Mouse (Mus musculus): Measurements from ENCODE around the gene Zdhhc18. TPM values are rescaled to one million over a fixed set of nuclear protein-coding genes. Genes with fewer than 3 reads are reported as not detected.

The Zdhhc18 gene
- total RNA-seq (2021), result 10 to 100 TPM; 17.2 to 17.3 TPM

- intact Hi-C loops (cut with DNase I), result loop anchor here (1.0 to 5.0 kb wide), 3 partner anchors 19 to 58 kb away; no protein-coding TSS in a partner anchor
- peak; percentile 86 to 90 for DNase-seq
Observed at GRCm38 (mm10) chr4:133649989-133650699, at the start of gene Zdhhc18. Zdhhc18 (minus strand) TSS chr4:133650154.

- intact Hi-C loops (cut with DNase I), result no loop called here
- DNase-seq, result no peak
Observed at GRCm38 (mm10) chr4:133695363-133695762, 45.4 kb upstream of the Zdhhc18 start.

- intact Hi-C loops (cut with DNase I), result loop anchor here (5.0 kb wide), 1 partner anchor 37 kb away; no protein-coding TSS in a partner anchor
- no peak for DNase-seq
Observed at GRCm38 (mm10) chr4:133690252-133690651, 40.3 kb upstream of the Zdhhc18 start.

GRCm38 (mm10) chr4:133688417-133689067, 38.6 kb upstream of the Zdhhc18 start:
- intact Hi-C loops (cut with DNase I), result no loop called here
- peak in 1 of 2 experiments; percentile 49 for DNase-seq

GRCm38 (mm10) chr4:133687126-133687525, 37.2 kb upstream of the Zdhhc18 start:
- no peak for DNase-seq
- intact Hi-C loops (cut with DNase I), result no loop called here

GRCm38 (mm10) chr4:133686512-133686911, 36.6 kb upstream of the Zdhhc18 start:
- intact Hi-C loops (cut with DNase I), result no loop called here
- no peak for DNase-seq

GRCm38 (mm10) chr4:133680206-133680786, 30.3 kb upstream of the Zdhhc18 start:
- DNase-seq, result no peak
- intact Hi-C loops (cut with DNase I), result no loop called here

GRCm38 (mm10) chr4:133679629-133680028, 29.7 kb upstream of the Zdhhc18 start:
- DNase-seq, result no peak
- intact Hi-C loops (cut with DNase I), result no loop called here

- intact Hi-C loops (cut with DNase I), result loop anchor here (2.0 kb wide), 1 partner anchor 30 kb away; no protein-coding TSS in a partner anchor
- no peak for DNase-seq
Observed at GRCm38 (mm10) chr4:133677266-133677665, 27.3 kb upstream of the Zdhhc18 start.

GRCm38 (mm10) chr4:133676189-133676588, 26.2 kb upstream of the Zdhhc18 start:
- intact Hi-C loops (cut with DNase I), result loop anchor here (2.0 kb wide), 1 partner anchor 31 kb away; no protein-coding TSS in a partner anchor
- DNase-seq, result no peak

- DNase-seq, result peak; percentile 53 to 60
- intact Hi-C loops (cut with DNase I), result loop anchor here (2.0 kb wide), 1 partner anchor 31 kb away; no protein-coding TSS in a partner anchor
Observed at GRCm38 (mm10) chr4:133675594-133676016, 25.7 kb upstream of the Zdhhc18 start.

GRCm38 (mm10) chr4:133674331-133674695, 24.4 kb upstream of the Zdhhc18 start:
- no peak for DNase-seq
- intact Hi-C loops (cut with DNase I), result loop anchor here (1.0 to 5.0 kb wide), 2 partner anchors 55 to 233 kb away; no protein-coding TSS in a partner anchor

GRCm38 (mm10) chr4:133673666-133674330, 23.8 kb upstream of the Zdhhc18 start:
- intact Hi-C loops (cut with DNase I), result loop anchor here (1.0 to 5.0 kb wide), 2 partner anchors 56 to 234 kb away; no protein-coding TSS in a partner anchor
- peak; percentile 59 to 64 for DNase-seq

- peak in 1 of 2 experiments; percentile 56 for DNase-seq
- intact Hi-C loops (cut with DNase I), result loop anchor here (1.0 to 5.0 kb wide), 3 partner anchors 78 to 234 kb away; no protein-coding TSS in a partner anchor
Observed at GRCm38 (mm10) chr4:133672845-133673647, 23.1 kb upstream of the Zdhhc18 start.

- intact Hi-C loops (cut with DNase I), result loop anchor here (1.0 to 5.0 kb wide), 6 partner anchors 79 to 235 kb away; no protein-coding TSS in a partner anchor
- DNase-seq, result peak; percentile 94 to 99
Observed at GRCm38 (mm10) chr4:133671881-133672844, 22.2 kb upstream of the Zdhhc18 start, which contains the start of gene Pigv. Pigv (minus strand) TSS chr4:133672647.

- intact Hi-C loops (cut with DNase I), result loop anchor here (1.0 to 5.0 kb wide), 4 partner anchors 83 to 236 kb away; no protein-coding TSS in a partner anchor
- peak; percentile 87 to 88 for DNase-seq
Observed at GRCm38 (mm10) chr4:133671184-133671880, 21.4 kb upstream of the Zdhhc18 start.

- no peak for DNase-seq
- intact Hi-C loops (cut with DNase I), result loop anchor here (5.0 kb wide), 1 partner anchor 238 kb away; no protein-coding TSS in a partner anchor
Observed at GRCm38 (mm10) chr4:133669652-133670210, 19.8 kb upstream of the Zdhhc18 start.

Measured in heart, postnatal 36 days (tissue).